Mouse (Mus musculus) stomach, embryonic 15.5 days (tissue): Measurements from ENCODE around the gene Tmod1. TPM values are rescaled to one million over a fixed set of nuclear protein-coding genes. Genes with fewer than 3 reads are reported as not detected.

ENCODE experiments used
- ATAC-seq: fragments of 200-750 bp; cut with Nextera tagmentation; 2 replicates; pipeline ENCODE4 v1.8.0; 2017; ENCODE audit warnings: low read depth, moderate number of reproducible peaks, moderate TSS enrichment; ENCODE audit not compliant: insufficient read depth, low FRiP score
- H3K27ac ChIP-seq: fragments of 300-500 bp; sonication (generic); 2 replicates; pipeline ENCODE4 v1.5.1; 2015; ENCODE audit warnings: mild to moderate bottlenecking, inconsistent platforms
- H3K27me3 ChIP-seq: fragments of 300-500 bp; sonication (generic); replicated peaks from 2 replicates; pipeline ENCODE4 v1.6.1; 2015; ENCODE audit warnings: inconsistent platforms
- H3K36me3 ChIP-seq: fragments of 300-500 bp; sonication (generic); 2 replicates; pipeline ENCODE4 v1.6.1; 2015; ENCODE audit warnings: inconsistent platforms
- H3K4me1 ChIP-seq: fragments of 300-500 bp; sonication (generic); 2 replicates; pipeline ENCODE4 v1.6.1; 2015; ENCODE audit warnings: inconsistent platforms
- H3K4me2 ChIP-seq: fragments of 300-500 bp; sonication (generic); 2 replicates; pipeline ENCODE4 v1.6.1; 2015; ENCODE audit warnings: mild to moderate bottlenecking, inconsistent platforms
- H3K4me3 ChIP-seq: fragments of 300-500 bp; sonication (generic); replicated peaks from 2 replicates; pipeline ENCODE4 v1.5.1; 2015; ENCODE audit warnings: inconsistent platforms
- H3K9ac ChIP-seq: fragments of 300-500 bp; sonication (generic); 2 replicates; pipeline ENCODE4 v1.6.1; 2015; ENCODE audit warnings: inconsistent platforms
- H3K9me3 ChIP-seq: fragments of 300-500 bp; sonication (generic); 2 replicates; pipeline ENCODE4 v1.6.1; 2016; ENCODE audit warnings: inconsistent platforms
- WGBS: fragments of 180-500 bp; shearing (Covaris S2); methylation state at CpG from one replicate; pipeline ENCODE4 v1.1.7; 2015; 5-methylcytosine and 5-hydroxymethylcytosine counted together
- polyA plus RNA-seq: library from polyadenylated mRNA; unstranded; fragments of >200 nt; fragmentation: Nextera tagmentation; extraction: Ambion mirVana; gene quantifications from 2 replicates; pipeline ENCODE4 v1.2.1, GENCODE M21; 2015

The Tmod1 gene
- polyA plus RNA-seq, 1 experiment from 2014 or later = 6.4 TPM

DNA sequence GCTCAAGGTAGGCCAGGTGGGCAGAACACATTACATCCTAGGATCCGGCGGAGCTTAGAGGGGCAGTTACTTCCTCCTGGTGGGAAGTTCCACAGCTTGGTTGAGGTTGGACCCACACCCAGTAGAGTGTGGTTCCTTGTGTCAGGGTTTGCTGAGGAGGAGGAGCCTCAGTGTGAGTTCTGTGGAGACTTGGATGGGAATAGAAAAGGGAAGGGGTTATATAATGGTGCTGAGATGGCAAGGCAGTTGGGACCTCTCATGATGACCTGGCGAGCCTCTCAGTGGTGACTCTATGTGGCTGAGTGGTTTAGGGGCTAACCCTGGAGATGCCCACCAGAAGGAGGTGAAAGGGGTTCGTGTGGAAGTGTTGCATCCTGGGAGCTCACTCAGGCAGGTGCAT is 25.1 kb downstream of the Tmod1 start:
- Histone ChIP-seq H3K36me3 (no peaks in the 10 kb centered on the region), H3K4me2 (no peak overlapping the region), H3K4me3 (no peak overlapping the region), H3K9ac (no peak overlapping the region), H3K9me3 (no peaks in the 10 kb centered on the region), H3K27me3 (no peaks in the 10 kb centered on the region), H3K27ac (no peak overlapping the region), H3K4me1 (no peaks in the 10 kb centered on the region)
- WGBS = 76% methylated on average over 4 of the region's 4 CpGs
- ATAC-seq = no peak

DNA sequence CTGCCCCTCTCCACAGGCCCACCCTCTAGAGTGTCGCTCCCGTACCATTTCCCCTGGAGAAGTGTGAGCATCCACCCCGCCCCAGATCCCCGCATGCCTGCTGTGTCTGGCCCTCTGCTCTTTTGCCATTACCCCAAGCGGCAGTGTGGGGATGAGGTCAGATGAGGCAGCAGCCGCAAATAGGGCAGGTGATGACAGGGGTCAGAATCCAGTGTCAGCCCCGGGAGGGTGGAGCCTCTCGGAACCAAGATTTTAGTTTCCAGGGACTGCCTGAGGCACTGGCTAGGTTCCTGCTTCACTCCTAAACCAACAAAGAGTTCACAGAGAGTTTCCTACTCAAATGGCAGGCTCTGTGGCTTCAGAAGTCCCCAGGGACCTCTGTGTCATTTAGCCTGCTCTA is 25.5 kb downstream of the Tmod1 start:
- Histone ChIP-seq H3K9ac (no peak overlapping the region), H3K27me3 (no peaks in the 10 kb centered on the region), H3K4me1 (no peaks in the 10 kb centered on the region), H3K9me3 (no peaks in the 10 kb centered on the region), H3K4me3 (no peak overlapping the region), H3K36me3 (no peaks in the 10 kb centered on the region), H3K27ac (no peak overlapping the region), H3K4me2 (no peak overlapping the region)
- no peak for ATAC-seq
- 58% methylated on average over 8 of the region's 8 CpGs for WGBS

DNA sequence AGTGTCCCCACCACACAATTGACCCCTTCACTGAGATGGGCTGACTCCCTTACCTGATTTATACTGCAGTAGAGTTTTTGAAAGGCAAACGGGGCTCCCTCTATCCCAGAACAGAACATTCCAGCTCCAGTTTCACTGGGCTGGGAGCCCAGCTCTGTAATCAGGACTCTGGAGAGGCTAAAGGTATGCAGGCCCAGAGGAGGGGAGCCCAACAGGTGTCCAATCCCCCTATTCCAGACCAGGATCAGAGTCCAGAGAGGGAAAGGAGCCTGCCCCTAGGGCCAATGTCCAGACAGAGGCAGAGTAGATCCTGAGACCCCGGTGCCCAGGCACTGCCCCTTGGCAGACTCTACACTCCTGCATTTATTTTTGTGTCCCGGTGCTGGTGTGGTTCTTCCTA is 26.2 kb downstream of the Tmod1 start:
- Histone ChIP-seq H3K9ac (no peak overlapping the region), H3K27me3 (no peaks in the 10 kb centered on the region), H3K4me1 (no peaks in the 10 kb centered on the region), H3K36me3 (no peaks in the 10 kb centered on the region), H3K9me3 (no peaks in the 10 kb centered on the region), H3K4me3 (no peak overlapping the region), H3K27ac (no peak overlapping the region), H3K4me2 (no peak overlapping the region)
- 75% methylated on average over 3 of the region's 3 CpGs for WGBS
- no peak for ATAC-seq

DNA sequence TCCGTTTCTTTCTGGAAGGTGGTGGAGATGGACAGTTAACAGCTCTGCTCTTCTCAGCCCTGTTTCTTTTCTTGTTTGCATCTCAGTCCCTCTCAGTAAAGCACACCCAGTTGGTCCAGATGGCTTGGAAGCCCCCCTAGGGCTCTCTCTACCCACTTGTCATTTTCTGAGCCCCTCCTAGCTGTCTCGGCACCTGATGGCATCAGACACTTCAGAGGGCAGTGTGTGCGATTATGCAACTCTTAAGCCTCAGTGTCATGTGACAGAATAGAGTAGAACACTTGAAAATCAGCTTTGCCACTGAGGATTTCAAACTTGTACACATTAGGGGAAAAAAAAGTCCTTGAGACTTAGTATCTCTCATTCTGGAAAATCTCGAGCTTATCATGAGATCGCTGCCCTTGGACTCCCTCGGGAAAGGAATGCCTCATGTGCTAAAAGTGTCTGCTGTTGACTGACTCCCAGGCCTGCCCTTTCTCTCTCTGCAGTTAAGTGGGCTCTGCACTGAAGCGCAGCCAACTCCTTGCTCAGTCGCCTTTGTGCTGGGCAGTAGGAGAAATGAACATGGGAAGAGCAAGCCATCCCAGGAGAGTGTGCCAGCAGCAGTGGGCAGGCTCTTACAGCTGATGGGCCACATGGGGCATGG is 27.1 kb downstream of the Tmod1 start:
- Histone ChIP-seq H3K27me3 (no peaks in the 10 kb centered on the region), H3K9ac (no peak overlapping the region), H3K27ac (no peak overlapping the region), H3K4me1 (no peaks in the 10 kb centered on the region), H3K4me2 (no peak overlapping the region), H3K9me3 (no peaks in the 10 kb centered on the region), H3K36me3 (no peaks in the 10 kb centered on the region), H3K4me3 (no peak overlapping the region)
- 58% methylated on average over 8 of the region's 8 CpGs for WGBS
- ATAC-seq = no peak

DNA sequence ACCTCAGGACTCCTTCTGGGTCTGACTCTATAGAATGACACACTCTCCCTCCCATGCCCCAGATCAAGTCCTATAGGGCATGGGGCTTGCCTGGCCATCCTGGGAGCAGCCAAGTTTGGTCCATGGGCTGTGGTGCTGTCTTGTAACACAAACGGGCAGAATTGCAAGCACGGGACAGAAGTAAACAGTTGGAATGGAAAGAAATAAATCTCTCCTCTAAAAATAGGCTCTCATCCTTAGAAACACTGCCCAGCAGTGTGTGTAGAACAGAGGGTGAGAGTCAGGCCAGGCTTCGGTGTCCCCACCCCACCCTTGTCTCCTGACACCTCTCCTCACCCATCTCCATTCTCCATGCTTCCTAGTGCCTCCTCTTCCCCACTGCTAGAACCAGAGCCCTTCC is 29.3 kb downstream of the Tmod1 start:
- Histone ChIP-seq H3K9ac (no peak overlapping the region), H3K9me3 (no peaks in the 10 kb centered on the region), H3K4me3 (no peak overlapping the region), H3K36me3 (no peaks in the 10 kb centered on the region), H3K4me2 (no peak overlapping the region), H3K27ac (no peak overlapping the region), H3K4me1 (no peaks in the 10 kb centered on the region), H3K27me3 (no peaks in the 10 kb centered on the region)
- 56% methylated on average over 3 of the region's 3 CpGs for WGBS
- no peak for ATAC-seq

DNA sequence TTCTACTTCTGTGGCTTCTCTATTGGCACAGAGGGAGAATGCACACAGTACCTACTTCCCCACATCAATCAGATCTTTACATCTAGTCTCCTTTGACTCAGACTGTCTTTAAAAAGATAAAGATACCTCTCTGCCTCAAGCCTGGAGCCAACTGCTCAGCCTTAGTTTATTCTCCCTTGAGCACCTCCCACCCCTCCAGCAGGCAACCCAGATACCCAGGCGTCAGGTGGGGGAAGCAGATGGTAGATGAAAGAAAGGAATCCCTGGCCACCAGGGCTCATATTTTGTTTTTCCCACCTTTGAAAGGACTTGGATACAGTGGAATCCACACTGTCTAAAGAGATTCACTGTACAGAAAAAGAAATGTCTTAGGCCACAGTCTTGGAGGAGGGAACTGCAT is 29.8 kb downstream of the Tmod1 start:
- no peaks in the 10 kb centered on the region for H3K27me3 ChIP-seq
- H3K27ac ChIP-seq = no peak overlapping the region
- no peak overlapping the region for H3K4me3 ChIP-seq
- no peaks in the 10 kb centered on the region for H3K36me3 ChIP-seq
- no peaks in the 10 kb centered on the region for H3K9me3 ChIP-seq
- WGBS = 24% methylated on average over 1 of the region's 1 CpGs
- no peak for ATAC-seq
- no peak overlapping the region for H3K9ac ChIP-seq
- no peaks in the 10 kb centered on the region for H3K4me1 ChIP-seq
- no peak overlapping the region for H3K4me2 ChIP-seq

DNA sequence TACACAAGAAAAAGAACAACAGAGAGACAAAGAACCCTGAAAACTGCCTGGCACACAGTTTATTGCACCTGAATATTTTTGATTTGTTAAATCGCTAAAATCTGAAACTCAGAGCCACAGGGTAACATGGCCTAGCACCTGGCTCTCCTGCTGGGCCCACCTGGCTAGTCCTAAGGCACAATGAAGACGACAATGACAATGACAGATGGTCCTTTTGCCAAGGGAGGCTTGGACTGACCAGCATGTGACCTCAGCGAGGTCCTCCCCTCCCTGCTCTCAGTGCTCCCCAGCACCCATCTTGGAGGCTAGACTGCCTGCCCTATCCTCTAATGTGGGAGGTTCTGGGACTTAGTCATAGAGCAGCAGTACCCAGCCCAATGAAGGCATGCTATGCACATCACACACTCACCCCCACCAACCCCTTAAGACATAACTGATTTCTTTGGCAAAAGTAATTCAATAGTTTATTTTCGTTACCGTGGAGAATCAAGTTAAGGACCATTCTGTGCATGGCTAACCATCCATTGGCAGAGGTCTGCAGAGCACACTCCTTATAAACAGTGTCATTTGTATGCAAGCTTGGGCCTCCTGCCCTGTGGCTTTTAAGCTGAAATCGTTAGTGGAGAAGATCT is 31.2 kb downstream of the Tmod1 start:
- no peak for ATAC-seq
- Histone ChIP-seq H3K4me2 (no peak overlapping the region), H3K36me3 (no peaks in the 10 kb centered on the region), H3K27me3 (no peaks in the 10 kb centered on the region), H3K4me3 (no peak overlapping the region), H3K4me1 (no peaks in the 10 kb centered on the region), H3K9me3 (no peaks in the 10 kb centered on the region), H3K27ac (no peak overlapping the region), H3K9ac (no peak overlapping the region)
- 60% methylated on average over 6 of the region's 6 CpGs for WGBS

DNA sequence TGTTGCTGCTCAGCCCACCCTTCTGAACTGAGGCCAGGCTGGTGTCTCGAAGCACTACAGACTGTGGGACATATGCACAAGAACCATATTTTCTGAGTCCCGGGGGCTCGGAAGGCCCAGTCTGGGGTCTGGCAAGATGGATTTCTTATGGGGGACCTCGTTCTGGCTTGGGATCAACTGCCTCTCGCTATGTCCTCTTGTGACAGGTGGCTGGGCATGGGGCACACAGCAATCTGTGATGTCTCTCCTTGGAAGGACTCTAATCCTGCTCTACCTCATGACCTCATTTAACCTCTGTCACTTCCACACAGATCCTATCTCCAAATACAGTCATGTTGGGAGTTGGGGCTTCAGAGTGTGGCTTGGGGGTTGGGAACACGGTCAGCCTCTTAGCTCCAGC is 33.9 kb downstream of the Tmod1 start:
- no peak overlapping the region for H3K4me2 ChIP-seq
- no peak for ATAC-seq
- 89% methylated on average over 6 of the region's 6 CpGs for WGBS

DNA sequence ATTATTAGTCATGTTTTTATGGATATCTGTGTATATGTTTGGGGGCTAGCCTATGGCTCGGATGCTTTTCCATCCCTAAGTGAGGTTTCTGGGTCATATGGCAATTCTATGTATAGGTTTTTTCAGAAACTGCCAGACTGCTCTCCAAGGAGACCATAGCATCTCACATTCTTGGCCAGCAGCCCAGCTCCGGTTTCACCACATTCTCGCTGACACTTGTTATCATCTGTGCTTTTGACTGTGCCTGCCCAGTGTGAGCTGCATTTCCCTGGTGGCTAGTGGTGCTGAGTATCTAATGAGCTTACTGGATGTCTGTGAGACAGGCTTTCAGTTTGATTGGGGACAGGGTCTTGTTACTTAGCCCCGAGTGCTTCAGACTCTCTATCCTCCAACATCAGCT is 35.0 kb downstream of the Tmod1 start:
- Histone ChIP-seq H3K9me3 (no peaks in the 10 kb centered on the region), H3K4me1 (no peaks in the 10 kb centered on the region), H3K9ac (no peak overlapping the region), H3K4me3 (no peak overlapping the region), H3K27ac (no peak overlapping the region), H3K4me2 (no peak overlapping the region), H3K36me3 (no peaks in the 10 kb centered on the region), H3K27me3 (no peaks in the 10 kb centered on the region)
- WGBS = 50% methylated on average over 4 of the region's 4 CpGs
- ATAC-seq = no peak

More for the DNA sequence above, 33.9 kb downstream of the Tmod1 start:
- Histone ChIP-seq H3K4me3 (no peak overlapping the region), H3K36me3 (no peaks in the 10 kb centered on the region), H3K4me1 (no peaks in the 10 kb centered on the region), H3K27ac (no peak overlapping the region), H3K9me3 (no peaks in the 10 kb centered on the region), H3K9ac (no peak overlapping the region), H3K27me3 (no peaks in the 10 kb centered on the region)

DNA sequence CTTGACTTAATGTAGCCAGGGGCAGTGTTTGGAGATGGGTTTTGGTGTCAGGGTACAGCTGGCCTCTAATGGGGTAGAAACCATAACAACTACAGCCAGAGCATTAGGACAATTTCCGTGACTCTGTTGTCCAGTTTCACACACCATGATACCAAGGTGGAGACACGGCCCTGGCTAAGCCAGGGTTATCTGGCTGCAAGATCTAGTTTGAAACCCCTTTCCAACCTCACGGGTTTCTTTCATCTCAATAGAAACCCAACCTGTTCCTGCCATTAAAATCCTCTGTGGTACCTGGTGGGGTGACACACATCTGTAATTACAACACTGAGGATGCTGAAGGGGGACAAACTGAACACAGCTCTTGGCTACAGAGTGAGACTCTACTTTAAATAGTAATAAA is 36.9 kb downstream of the Tmod1 start:
- Histone ChIP-seq H3K4me3 (no peak overlapping the region), H3K4me1 (no peaks in the 10 kb centered on the region), H3K36me3 (no peaks in the 10 kb centered on the region), H3K9ac (no peak overlapping the region), H3K4me2 (no peak overlapping the region), H3K27me3 (no peaks in the 10 kb centered on the region), H3K27ac (no peak overlapping the region), H3K9me3 (no peaks in the 10 kb centered on the region)
- 64% methylated on average over 3 of the region's 3 CpGs for WGBS
- ATAC-seq = no peak

DNA sequence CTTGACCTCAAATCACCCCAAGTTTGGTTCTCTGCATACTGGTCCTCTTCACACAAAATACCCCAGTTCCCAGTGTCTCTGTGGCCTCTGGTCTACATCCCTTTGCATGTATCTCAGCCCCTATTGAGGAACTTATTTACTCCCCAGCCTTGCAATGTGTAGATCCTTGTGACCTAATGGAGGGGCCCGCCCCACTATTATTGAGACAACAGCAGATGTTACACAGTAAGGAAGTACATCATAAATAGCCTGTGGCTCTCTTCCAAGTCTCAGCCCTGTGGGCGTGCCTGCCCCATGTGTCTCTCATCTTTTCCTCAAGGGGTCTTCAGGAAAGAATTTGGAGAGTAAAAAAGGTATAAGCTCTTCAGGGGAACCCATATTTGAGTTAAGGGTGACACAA is 38.2 kb downstream of the Tmod1 start:
- Histone ChIP-seq H3K27ac (no peak overlapping the region), H3K9ac (no peak overlapping the region), H3K4me2 (no peak overlapping the region), H3K4me1 (no peaks in the 10 kb centered on the region), H3K9me3 (no peaks in the 10 kb centered on the region), H3K36me3 (no peaks in the 10 kb centered on the region), H3K4me3 (no peak overlapping the region), H3K27me3 (no peaks in the 10 kb centered on the region)
- no peak for ATAC-seq
- WGBS = 58% methylated on average over 2 of the region's 2 CpGs

DNA sequence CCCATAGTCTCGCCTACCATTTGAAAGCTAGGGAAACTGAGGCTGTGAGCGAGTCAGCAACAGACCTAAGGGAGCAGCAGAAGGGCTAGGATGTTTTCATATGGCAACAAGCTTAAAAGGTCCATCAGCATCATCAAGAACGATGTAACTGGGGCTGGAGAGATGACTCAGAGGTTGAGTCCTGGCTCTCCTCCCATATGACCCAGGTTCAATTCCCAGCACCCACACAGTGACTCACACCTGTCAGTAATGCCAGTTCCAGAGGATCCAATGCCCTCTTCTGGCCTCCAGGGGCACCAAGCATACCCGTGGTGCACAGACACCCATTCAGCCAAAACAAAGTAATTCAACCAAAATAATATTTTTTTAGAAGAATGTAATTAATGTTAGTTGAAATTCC is 41.5 kb downstream of the Tmod1 start:
- Histone ChIP-seq H3K4me2 (no peak overlapping the region), H3K9ac (no peak overlapping the region), H3K4me1 (no peaks in the 10 kb centered on the region), H3K36me3 (no peaks in the 10 kb centered on the region), H3K27ac (no peak overlapping the region), H3K27me3 (no peaks in the 10 kb centered on the region), H3K4me3 (no peak overlapping the region), H3K9me3 (no peaks in the 10 kb centered on the region)
- WGBS = 82% methylated on average over 4 of the region's 4 CpGs
- no peak for ATAC-seq

DNA sequence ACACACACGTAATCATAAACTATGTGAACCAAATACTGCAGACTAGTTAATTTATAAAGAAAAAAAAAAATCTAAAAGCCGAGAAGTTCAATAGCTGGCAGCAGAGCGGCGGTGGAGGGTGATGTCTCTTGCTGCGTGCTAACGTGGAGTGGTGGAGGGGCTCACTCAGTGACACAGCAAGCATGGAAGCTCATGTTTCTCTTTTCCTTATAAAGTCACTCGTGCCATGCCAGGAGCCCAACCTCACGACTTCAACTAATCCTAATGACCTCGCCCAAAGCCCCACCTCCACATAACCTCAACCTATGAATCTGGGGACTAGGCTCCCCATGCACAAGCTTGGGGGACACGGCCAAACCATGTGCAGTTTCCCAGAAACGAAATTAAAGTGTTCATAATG is 43.8 kb downstream of the Tmod1 start:
- Histone ChIP-seq H3K9me3 (no peaks in the 10 kb centered on the region), H3K27me3 (no peaks in the 10 kb centered on the region), H3K4me3 (no peak overlapping the region), H3K9ac (no peak overlapping the region), H3K36me3 (no peaks in the 10 kb centered on the region), H3K27ac (no peak overlapping the region), H3K4me1 (no peaks in the 10 kb centered on the region), H3K4me2 (no peak overlapping the region)
- WGBS = 63% methylated on average over 11 of the region's 11 CpGs
- ATAC-seq = no peak
